Mouse (Mus musculus) olfactory bulb, adult 2 months (tissue): ENCODE measurements around the gene Bcas3.

Experiments used
- CTCF ChIP-seq: fragments of 200-500 bp; IDR thresholded peaks from 2 replicates; pipeline ENCODE4 v1.5.1; 2012; ENCODE audit warnings: low read depth, mild to moderate bottlenecking, low read length, moderate library complexity; ENCODE audit not compliant: insufficient read depth
- POLR2A ChIP-seq: fragments of 200-500 bp; IDR thresholded peaks from 2 replicates; pipeline ENCODE4 v1.6.1; 2012; ENCODE audit warnings: mild to moderate bottlenecking, low read depth, low read length, moderate library complexity; ENCODE audit not compliant: insufficient read depth

DNA sequence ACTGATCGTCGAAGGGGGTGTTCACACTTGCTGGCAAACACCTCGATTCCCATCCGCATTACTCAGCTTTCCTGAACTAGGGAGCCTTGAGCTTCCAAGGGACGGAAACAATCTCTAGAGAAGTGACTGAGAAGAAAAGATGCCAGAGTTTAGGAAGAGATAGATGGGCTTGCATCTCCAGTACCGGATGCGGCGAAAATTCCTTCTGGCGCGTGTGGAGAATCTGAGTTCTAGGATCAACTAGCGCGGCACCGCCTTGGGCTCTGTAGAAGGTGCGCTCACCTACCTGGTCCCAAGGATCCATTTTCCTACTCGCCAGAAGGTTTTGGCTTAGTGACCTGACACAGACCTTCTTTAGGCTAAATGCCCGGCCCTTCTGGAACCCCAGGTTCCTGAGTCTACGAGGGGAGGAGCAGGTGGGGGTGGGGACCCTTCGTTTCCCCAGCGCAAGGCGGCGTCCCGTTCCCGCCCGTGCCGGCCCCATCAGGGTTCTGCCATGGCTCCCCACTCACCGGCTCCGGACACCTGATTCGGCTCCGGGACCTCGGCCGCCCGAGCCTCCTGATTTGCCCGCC lies 478.8 kb downstream of the Bcas3 start:
- TF ChIP-seq CTCF = no peak
- no peak for TF ChIP-seq POLR2A
